Mouse (Mus musculus): ENCODE measurements around the gene Myrip. TPM values are rescaled to one million over a fixed set of nuclear protein-coding genes. Genes with fewer than 3 reads are reported as not detected.
A peak's percentile ranks its signal among the peaks of the same experiment; 100 is the strongest.
"Not testable (repeated sequence)": the region's sequence is repeated elsewhere in the genome, so short reads cannot be mapped to it uniquely, and the experiment has no call there.

The Myrip gene
- total RNA-seq, 4 experiments from 2014 or later = 5.1 to 6.9 (median 6.3) TPM

DNA sequence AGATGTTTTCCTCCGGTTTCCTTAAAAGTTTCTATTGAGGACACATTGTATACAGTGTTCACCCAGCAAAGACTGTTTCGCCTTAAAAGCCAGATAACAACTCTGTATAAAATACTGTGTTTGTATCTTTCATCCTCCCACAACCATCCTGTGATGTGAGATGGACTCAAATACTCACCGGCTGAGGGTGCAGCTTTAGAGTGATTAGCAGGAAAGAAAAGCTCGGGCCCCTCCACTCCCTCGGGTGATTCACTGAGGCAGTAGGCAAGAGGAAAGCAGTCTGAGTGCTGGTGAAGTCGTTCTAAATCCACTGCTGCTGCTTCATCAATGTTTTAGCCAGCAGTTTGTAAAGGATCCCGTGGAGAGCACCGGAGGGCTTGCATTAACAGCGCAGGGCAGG is 93.9 kb downstream of the Myrip start:
- no peak for DNase-seq (ENCODE audit: low spot score)

DNA sequence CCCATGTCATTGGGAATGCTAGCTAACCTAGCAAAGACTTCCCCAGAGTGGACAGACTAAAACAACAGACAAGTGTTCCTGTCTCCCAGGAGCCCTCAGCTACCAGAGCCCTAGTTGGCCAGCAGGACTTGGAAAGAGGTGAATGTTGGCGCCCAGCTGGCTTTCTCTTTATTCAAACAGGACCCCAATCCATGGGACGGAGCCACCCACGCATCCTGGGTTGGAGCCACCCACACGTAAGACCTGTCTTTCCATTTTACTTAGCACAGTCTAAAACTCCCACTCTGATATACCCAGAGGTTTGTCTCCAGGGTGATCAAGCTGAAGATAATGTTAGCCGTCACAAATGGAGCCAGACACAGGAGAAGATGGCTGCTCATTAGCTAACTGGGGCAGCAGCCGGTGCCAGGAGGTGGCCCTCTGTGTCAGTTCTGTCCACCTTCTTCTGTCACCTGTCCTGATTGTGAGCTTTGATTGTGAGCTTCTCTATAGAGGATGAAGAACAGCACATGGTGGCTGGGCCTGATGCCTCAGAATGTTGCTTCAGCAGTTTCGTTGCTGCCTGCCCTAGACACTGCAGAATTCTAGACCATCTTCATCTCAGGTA is 95.4 kb downstream of the Myrip start:
- no peak for DNase-seq (ENCODE audit: low spot score)

DNA sequence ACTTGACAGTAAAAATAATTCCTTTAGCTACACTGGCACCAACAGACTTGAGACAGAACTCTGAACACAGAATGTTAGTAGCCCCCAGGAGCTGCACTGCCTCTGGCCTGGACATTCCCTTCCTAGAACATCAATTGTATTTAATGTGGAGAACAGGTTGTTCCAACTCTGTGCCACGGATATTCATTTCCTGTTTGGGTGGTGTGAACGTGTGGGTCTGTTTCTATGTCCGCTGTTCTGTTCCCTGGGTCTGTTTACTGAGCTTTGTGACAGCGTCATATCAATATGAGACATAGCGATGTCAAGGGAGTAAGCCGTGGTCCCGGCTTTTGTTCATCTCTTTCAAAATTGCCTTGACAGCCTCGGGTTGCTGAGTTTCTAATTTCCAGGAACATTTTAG is 97.0 kb downstream of the Myrip start:
- DNase-seq (ENCODE audit: low spot score) = no peak

DNA sequence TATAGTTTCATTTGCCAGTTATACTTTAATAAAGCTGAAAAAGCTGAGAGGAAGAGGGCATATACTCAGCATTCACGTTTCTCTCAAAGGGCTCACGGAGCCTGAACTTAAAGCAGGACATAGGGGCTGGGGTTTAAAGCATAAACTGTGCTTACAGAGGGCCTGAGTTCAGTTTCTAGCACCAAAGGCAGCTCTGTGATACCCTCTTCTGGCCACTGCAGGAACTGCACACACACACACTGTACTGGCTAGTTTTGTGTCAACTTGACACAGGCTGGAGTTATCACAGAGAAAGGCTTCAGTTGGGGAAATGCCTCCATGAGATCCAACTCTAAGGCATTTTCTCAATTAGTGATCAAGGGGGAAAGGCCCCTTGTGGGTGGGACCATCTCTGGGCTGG is 98.2 kb downstream of the Myrip start:
- DNase-seq (ENCODE audit: low spot score) = not testable (repeated sequence)

DNA sequence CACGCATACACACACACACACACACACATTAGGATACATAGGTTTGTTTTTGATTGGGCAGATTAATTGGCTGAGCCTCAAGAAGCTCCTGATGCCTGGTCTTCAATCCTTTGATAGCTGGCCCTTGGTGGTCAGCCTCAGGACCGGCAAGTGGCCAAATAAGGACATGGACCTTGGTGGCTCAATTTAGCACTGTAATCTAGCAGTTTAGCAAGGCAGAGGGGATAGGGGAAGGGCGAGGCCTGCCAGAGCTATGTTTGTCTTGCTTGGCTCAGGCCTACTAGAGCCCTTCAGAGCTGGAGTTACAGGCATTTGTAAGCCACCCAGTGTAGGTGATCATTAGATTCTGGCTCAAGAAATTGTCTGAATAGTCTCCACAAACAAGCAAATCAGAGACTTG is 101.1 kb downstream of the Myrip start:
- DNase-seq (ENCODE audit: low spot score) = peak; percentile 11

DNA sequence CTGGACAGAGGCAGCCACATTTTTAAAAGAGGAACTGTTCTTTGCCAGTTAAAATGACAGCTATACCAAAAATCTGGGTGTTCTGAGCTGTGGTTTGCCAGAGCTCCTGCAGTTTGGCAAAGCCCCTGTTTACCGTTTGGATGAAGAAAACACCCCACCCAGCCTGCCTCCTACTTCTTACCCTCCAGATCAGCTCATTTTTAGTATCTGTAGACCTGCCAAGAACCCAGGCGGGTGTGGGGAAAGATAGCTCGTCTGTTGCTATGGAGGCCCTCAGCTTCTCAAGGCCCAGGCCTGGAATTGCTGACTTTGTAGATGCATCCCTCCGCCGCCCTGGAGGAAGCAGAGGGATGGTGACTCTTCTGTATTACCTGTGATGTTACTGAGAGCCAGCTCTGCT is 102.3 kb downstream of the Myrip start:
- no peak for DNase-seq (ENCODE audit: low spot score)

DNA sequence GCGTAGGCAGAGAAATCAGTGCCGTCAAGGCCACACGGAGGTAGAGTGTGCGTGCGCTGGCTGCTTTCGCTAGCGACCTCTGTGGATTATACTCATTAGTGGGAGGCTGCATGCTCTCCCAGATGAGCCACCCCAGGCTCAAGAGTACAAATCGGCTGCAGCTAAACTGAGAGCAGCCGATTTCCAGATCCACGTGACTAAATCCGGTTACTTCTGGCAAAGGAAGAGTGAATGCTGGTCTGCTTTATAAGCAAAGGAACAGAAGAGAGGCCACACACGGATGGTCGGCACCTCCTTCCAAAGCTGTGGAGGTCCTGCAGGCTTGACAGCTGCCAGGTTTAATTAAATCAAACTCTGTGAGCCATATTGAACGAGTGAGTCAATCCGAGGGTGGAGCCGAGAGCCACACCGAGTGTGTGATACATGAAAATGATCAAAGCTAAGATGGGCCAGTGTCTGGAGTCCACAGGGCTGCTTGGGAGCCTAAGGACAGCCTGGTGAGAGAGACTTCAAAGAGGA is 108.4 kb downstream of the Myrip start:
- no peak for DNase-seq (ENCODE audit: low spot score)

DNA sequence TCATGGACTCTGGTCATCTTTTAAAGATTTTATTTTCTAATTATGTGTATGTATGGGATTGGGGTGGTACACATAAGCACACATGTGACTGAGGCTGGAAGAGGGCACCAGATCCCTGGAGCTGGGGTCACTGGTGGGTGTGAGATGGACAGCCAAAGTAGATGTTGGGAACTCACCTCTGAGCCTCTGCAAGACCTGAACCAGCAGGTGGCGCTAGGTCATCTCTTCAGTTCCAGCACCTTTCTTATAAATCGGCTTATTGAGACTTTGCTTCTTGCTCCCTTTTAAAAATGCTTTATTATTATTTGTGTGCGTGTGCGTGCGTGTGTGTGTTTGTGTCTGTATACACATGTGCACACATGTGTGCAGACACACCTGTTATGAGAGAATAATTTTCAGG is 109.1 kb downstream of the Myrip start:
- no peak for DNase-seq (ENCODE audit: low spot score)

DNA sequence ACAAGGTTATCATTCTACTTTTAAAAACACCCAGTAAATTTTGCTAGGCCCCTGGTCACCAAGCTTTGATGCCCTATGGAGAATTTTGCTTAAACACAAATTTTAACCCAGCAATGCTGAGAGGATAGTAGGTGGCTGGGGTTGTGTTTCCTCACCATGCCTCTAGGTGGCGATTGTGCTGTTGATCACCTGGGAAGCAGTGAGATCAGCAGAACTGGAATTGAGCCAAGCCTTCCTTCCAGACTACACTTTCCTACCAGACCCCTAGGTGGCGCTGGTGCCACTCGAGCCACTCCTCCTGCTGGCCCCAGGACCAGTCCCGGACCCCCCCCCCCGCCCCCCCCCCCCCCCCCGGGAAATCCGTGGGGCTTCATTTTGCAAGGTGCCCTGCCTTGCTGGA is 114.2 kb downstream of the Myrip start:
- peak; percentile 75 for DNase-seq (ENCODE audit: low spot score)

DNA sequence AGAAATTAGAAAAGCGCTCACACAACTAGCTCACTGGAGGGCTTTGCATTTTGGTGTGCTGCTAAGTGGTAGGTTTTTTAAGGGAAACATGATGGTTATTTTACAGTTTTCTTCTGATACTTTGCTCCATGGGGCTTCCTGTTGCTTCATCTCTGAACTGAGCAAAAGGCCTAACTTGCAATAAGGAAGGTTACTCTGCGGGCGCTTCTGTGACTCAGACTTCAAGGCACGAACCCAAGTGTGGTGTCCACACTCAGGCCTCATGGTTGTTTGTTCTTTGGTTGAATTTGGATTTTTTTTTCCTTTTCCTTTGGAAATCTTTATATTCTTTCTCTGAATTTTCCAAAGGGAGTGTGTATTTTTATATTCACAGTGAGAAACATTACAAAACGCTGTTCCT is 114.8 kb downstream of the Myrip start:
- DNase-seq (ENCODE audit: low spot score) = no peak

DNA sequence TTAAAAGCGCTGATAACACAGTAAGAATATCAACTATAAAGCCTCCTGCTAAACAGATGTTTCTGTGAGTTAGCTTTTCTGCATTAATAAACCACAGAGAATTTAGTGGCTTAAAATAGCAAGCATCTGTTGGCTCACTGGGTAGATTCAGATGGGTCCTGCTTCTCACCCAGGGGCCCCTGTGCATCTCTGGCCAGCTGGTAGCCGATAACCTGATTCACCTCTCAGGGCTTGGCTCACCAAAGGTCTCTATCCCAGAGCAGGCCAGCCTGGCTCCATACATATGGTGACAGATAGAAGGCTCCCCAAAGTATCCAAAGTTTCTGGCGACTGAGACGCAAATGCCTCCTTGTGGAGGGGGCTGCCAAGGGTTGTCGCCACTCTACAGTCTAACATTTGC is 115.4 kb downstream of the Myrip start:
- no peak for DNase-seq (ENCODE audit: low spot score)

DNA sequence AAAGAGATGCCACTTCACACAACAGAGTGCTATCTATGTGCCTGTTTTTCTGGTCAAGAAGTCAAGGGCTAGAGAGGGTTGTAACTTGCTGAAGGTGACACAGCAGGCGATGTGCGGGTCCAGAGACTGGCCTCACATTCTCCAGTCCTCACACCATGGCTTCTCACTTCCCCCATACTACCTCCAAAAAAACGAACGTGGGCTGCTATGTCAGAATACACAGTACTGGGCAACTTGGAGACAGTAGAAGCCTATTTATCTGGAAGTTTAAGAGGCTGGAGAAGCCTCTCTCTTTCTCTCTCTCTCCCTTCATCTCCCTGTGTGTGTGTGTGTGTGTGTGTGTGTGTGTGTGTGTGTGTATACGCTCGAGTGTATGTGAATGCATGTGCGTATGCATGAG is 117.3 kb downstream of the Myrip start:
- no peak for DNase-seq (ENCODE audit: low spot score)

DNA sequence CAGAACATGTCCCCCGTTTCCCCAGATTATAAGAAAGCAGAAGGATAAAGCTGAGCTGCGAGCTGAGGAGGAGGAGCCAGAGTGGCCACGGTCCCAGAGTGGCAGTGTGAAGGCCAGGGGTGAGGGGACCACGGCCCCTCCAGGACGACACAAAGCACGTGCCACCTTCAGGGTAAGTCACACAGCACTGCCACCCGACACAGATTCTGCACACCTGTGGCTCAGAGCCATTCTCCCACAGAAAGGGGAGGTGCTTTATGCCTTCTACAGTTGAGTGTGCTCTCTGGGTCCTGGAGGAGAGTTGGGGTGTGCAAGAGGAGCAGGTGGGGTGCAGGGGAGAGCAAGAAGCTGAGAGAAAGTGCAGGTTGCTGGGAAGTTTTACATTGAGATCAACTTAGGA is 123.3 kb downstream of the Myrip start:
- no peak for DNase-seq (ENCODE audit: low spot score)

DNA sequence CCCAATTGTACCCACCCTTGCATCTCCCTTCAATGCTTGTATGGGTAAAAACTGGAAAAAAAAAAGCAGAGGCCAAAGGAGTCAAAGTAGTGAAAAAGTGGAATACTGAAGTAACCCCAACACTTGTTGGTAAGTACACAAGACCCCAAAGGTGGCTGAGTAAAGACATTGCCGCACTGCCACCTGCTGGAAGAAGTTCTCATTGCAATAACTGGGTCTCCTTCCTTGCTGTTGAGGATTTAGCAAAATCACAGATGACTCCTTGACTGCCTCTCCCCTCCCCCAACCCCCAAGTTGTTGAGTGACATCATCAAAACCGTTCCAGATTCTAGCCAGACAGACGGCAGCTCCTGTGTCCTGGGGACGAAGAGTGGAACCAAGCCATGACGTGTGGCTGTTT is 124.5 kb downstream of the Myrip start:
- peak; percentile 41 for DNase-seq (ENCODE audit: low spot score)

DNA sequence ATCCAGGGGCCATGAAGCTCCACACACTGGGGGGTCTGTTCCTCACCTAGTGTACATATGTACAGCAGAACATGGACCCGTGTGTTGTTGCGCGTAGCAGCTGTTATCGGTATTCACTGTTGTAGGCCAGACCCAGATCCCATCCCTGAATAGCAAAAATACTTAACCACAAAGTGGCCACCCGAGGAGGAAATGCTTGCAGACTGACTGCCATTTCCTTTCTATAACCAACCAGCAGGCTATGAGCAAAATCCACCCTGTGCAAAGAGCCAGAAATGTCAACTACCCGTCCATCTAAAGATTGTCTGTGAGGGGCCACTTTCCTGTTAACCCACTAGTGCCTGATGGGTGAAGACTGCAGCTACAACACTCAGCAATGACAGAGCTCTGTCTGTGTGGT is 126.9 kb downstream of the Myrip start:
- no peak for DNase-seq (ENCODE audit: low spot score)

DNA sequence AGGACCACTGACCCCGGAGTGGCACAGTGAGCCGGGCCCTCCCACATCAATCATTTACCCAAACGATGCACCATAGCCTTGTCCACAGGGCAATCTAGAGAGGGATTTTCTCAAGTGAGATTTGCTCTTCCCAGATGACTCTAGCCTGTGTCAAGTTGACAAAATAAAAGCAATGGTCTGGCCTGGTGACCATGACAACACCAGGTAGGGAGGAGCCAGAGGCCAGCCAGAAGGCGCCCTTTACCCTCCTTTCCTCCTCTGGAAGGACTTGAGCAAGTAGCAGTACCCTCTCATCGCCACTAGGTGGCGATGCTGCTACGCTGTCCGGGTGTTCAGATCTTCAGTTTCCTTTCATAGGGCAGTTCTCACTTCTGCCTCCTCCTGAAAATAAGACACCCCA is 132.4 kb downstream of the Myrip start:
- DNase-seq (ENCODE audit: low spot score) = peak; percentile 38

DNA sequence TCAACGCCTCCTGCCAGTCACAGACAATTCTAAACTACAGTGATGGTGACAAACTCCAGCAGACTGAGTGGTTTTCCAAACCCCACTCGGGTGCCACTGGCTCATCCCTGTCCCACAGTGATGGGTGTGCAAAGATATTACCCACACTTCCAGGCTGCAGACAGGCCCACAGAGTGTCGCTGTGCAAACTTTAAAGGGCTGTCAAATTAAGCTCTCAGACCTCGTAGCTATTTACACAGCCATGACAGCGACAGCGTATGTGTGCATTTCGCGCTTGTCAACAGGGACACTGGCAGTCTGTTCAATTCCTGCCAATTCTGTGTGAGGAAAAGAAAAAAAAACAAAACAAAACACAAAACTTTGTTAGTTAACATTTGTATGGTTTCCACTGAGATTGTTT is 134.5 kb downstream of the Myrip start:
- DNase-seq (ENCODE audit: low spot score) = no peak

DNA sequence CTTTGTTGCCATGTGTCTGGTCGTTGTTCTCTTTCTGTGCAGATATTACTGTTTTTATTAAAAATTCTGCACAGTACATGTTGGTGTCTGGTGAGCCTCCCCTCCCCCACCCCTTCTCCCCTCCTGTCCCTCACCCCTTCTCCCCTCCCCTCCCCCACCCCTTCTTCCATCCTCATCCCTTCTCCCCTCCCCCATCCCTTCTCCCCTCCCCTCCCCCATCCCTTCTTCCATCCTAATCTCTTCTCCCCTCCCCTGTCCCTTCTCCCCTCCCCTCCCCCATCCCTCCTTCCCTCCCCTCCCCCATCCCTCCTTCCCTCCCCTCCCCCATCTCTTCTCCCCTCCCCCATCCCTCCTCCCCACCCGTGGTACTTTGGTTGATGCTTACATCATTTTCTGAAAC is 135.5 kb downstream of the Myrip start:
- DNase-seq (ENCODE audit: low spot score) = no peak

DNA sequence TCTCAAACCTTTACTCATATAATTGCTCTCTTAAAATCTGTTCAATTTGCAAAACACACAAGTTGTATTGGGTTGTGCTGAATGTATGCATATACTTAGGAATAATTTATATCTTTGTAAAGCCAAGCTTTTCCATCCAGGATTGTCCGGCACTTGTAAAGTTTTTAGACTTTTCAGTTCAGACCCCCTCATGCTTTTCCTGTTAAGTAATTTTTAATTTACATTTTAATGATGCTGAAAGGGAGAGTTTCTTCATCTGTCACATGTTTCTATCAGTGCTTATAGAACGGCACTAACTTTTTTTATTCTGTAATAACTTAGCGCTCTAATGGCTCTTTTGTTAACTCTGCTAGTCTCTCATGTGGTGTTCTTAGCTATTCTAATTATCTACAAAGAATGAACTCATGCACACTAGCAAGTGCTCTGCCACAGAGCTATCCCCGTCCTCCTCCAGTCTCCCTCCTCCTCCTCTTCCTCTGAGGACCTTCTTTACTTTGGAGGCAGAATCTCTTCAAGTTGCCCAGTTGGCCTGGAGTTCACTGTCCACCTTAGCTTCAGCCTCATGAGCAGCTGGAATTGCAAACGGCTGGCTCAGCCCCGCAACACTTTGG is 136.1 kb downstream of the Myrip start:
- DNase-seq (ENCODE audit: low spot score) = no peak

DNA sequence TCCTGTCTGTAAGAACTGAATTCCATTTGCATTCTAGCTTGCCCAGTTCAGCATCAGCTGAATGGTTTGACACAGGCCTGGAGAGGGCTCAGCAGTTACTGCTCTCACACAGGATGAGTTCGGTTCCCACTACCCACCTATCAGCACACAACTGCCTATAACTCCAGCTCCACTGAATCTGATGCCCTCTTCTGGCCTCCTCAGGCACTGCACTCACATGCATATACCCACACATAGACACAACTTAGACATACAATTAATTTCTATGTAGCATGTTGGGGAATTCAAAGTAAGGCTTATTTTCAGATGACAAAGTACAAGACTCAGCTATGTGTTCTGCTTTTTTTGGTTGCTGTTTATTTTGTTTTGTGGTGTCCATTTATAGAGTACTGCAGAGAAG is 137.0 kb downstream of the Myrip start:
- no peak for DNase-seq (ENCODE audit: low spot score)

DNA sequence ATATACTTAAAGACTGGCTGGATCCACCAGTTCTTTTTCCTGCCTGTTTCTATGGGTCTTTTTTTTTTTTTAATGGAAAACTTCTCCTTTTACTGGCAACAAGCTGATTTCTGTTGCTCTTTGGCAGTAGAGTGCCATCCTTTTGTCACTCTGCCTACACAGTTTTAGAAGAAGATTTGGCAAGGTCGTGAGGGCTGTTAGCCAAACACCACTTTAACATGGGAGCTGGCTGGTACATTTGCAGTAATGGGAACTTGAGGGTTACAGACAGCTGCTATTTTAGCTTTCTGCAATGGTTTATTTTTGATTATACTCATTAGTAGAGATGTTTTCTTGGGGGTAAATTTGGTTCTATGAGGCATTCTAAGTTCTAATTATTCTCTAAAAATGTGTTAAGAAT is 137.5 kb downstream of the Myrip start:
- peak; percentile 13 for DNase-seq (ENCODE audit: low spot score)

DNA sequence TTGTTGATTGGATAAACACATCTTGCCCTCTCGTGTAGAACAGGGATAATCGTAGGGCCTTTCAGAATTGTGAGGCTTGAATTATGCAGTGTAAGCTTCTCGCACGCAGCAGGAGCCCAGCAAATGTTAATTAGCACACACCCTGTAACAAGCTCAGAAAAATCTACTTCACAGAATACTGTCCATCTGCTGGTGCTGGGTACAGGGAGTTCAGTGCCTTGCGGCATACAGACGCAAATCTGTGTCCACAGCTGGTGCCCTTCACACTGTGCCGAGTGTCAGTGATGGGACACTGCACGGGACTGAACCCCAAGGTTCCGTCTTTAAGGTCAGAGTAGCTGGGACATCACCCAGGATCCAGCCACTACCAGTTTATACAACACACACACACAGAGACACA is 143.3 kb downstream of the Myrip start:
- no peak for DNase-seq (ENCODE audit: low spot score)

DNA sequence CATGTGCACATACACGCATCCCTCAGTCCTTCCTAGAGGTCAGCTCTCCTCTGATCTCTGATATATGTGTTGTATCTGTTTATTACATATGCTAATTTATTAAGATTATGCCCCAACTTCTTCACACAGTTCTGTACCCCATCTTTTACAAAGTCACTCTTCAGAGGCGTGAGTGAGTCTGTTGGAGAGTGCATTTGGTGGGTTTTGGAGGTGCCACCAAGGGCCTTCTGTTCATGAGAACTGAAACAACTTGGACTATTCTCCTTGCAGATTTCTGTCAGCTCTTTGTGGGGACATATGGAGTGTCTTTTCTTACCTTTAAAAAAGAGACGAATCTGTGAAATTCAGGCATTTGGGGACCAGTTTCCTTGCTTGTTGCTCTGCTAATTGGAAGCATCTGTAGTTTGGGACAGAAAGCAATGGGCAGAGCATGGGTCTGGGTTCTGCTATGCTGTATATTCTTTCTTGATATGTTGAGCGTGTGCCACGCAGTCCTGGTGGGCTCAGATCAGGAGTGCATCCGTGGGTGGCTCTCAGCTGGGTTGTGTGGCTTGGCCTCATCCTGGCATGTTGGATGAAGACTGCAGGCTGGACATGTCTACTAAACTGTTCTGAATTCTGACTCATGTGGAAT is 148.5 kb downstream of the Myrip start:
- no peak for DNase-seq (ENCODE audit: low spot score)

Measured in heart, adult 8-10 months (tissue).